Mouse (Mus musculus): ENCODE measurements around the gene Nkapl. TPM values are rescaled to one million over a fixed set of nuclear protein-coding genes. Genes with fewer than 3 reads are reported as not detected.

The Nkapl gene
- not detected for polyA plus RNA-seq (2017; shearing (Covaris generic))

DNA sequence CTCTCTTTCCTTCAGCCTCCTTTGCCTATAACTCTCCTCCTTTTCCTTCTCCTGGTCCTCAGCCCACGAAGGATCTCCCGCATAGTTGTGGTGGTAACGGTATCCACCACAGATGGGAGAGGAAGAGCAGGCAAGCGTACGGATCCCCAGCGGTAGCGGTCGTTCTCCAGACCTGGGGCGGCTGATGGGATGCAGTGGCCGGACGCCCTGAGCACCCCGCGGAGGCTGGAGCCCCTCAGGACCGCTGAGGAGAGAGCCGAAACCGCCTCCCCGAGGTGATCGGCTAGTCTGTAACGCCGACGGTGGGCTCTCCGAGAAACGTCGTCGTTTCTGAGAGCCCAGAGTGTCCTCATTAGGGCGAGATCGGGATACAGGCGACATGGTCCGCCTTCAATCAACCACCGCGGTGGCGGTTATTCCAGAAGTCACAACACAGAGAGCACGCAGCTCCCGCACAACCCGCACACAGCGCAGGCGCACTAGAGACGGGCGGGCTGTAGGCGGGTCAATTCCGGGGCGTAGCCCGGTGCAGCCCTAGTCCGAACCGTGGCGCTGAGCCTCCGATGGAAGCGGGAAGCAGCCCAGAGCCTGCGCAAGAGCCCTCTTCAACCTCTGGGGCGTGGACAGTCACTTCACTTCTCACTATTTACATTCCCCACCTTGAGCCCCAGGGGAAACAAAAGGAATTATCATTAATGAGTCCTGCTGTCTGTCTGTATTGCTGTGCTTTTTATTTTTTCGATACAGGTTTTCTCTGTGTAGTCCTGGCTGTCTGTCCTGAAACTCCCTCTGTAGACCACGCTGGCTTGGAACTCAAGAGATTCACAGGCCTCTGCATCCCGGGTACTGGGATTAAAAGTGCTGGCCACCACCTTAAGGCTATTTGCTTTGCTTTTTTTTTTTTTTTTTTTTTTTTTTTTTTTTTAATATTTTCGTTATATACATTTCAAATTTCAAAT lies at the start of gene Nkapl:
Gene Nkapl (minus strand): TSS at position 449 of the 959 bp plus-strand sequence.

DNA sequence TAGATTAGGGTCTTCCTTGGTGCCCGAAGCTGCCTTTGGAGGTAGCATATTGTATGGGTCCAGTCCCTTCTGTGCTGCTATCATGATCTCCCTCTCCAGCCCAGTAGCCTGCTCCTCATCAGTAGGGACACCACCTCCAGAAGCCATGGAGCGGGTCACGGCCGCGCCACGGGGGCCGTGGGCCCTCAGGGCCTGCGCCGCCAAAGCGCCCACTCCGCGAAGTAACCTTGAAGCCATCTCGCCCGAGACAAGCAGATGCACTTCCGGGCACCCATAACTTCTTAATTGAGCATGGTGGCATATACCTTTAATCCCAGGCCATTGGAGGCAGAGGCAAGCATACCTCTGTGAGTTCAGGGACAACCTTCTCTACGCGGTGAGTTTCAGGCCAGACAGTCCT lies 32.9 kb upstream of the Nkapl start, which contains the start of gene Gm11273:
Gene Gm11273 (minus strand): TSS at position 237 of the 400 bp plus-strand sequence.

GRCm38 (mm10) chr13:21495080-21495479 lies 26.8 kb upstream of the Nkapl start, which contains the start of gene AK157302:
Gene AK157302 (plus strand): TSS chr13:21495223.

GRCm38 (mm10) chr13:21478759-21479670 lies 10.7 kb upstream of the Nkapl start, which contains the start of the genes Zkscan4 and Gm10065:
Gene Zkscan4 (plus strand): TSS chr13:21478907.
Gene Gm10065 (minus strand): TSS chr13:21479441.

DNA sequence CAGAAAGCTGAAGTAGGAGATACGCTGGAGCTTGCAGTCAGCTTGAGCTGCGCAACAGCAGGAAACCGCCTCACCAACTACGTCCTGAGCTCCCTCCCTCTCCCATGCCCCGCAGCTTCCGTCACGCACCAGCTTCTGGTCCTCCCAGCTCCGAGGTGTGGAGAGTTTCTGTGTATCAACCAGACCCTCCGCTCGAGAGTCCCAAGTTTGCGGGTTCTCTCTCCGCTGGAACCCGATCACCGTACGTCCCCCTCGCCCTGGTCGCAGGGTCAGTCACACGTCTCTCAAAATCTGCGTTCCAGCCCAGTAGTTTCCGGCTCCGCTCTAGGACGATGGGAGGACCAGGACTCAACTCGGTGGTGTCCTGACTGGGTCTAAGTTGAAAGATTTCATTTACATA lies 14.9 kb downstream of the Nkapl start, which contains the start of gene Zscan26:
Gene Zscan26 (minus strand): TSS at position 282 of the 400 bp plus-strand sequence.

DNA sequence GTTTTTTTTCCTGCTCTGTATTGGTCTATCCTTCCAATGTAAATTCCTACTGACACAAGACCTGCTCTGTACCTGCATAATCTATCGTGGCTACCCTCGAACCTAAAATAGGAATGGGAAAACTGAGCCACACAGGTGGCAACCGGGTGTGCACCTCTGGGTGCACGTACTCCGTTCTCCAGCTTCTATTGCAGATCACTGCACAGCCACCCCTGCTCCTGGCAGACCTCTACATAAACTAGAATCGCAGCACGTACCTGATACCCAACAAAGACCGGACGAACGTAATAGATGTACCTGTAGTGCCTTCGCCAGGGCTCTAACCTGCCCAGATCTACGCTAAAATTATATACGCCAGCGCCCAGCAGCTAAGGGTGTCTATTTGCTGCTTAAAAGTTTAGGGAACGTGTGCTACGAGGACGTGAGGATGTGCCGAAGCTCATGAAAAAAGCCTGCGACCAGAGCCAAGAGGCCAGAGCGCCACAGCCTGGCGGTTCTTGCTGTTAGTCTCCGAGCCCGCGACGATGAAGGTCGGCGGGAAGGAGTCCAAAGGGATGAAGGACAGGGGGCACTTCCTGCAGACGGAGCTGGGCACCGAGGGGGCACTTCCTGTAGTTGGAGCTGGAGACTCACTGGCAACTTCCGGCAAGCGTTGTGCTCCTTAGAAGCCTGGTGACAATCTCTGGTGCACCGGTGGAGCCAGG lies 27.7 kb downstream of the Nkapl start, which contains the start of gene Pgbd1:
Gene Pgbd1 (minus strand): TSS at position 556 of the 704 bp plus-strand sequence.

Other genes with a start within 250 kb of the Nkapl start
- 0.21 TPM for gene Gpx5, start 175.8 kb downstream of the Nkapl start, polyA plus RNA-seq (2017; shearing (Covaris generic))
- not detected for gene Gpx6, start 156.4 kb downstream of the Nkapl start, polyA plus RNA-seq (2017; shearing (Covaris generic))
- gene Olfr1367, start 121.6 kb downstream of the Nkapl start, polyA plus RNA-seq (2017; shearing (Covaris generic)), result not detected
- 3.2 TPM for gene Zscan12, start 105.7 kb downstream of the Nkapl start, polyA plus RNA-seq (2017; shearing (Covaris generic))
- 33.9 TPM for gene Zkscan3, start 65.8 kb downstream of the Nkapl start, polyA plus RNA-seq (2017; shearing (Covaris generic))
- 0.26 TPM for gene Pgbd1, start 27.5 kb downstream of the Nkapl start, polyA plus RNA-seq (2017; shearing (Covaris generic))
- 6.6 TPM for gene Zscan26, start 14.8 kb downstream of the Nkapl start, polyA plus RNA-seq (2017; shearing (Covaris generic))
- gene Zkscan4, start 10.4 kb upstream of the Nkapl start, polyA plus RNA-seq (2017; shearing (Covaris generic)), result not detected
- not detected for gene Gm10065, start 10.9 kb upstream of the Nkapl start, polyA plus RNA-seq (2017; shearing (Covaris generic))
- gene AK157302, start 26.7 kb upstream of the Nkapl start, polyA plus RNA-seq (2017; shearing (Covaris generic)), result 0.55 TPM
- gene Gm11273, start 32.9 kb upstream of the Nkapl start, polyA plus RNA-seq (2017; shearing (Covaris generic)), result 3.5 TPM
- 3.1 TPM for gene Zkscan8, start 62.6 kb upstream of the Nkapl start, polyA plus RNA-seq (2017; shearing (Covaris generic))
- gene Olfr1366, start 74.3 kb upstream of the Nkapl start, polyA plus RNA-seq (2017; shearing (Covaris generic)), result 0.11 TPM
- gene Olfr1535, start 91.4 kb upstream of the Nkapl start, polyA plus RNA-seq (2017; shearing (Covaris generic)), result not detected
- gene Olfr1364, start 113.2 kb upstream of the Nkapl start, polyA plus RNA-seq (2017; shearing (Covaris generic)), result not detected
- gene Olfr1362, start 145.5 kb upstream of the Nkapl start, polyA plus RNA-seq (2017; shearing (Covaris generic)), result not detected
- gene Olfr11, start 174.0 kb upstream of the Nkapl start, polyA plus RNA-seq (2017; shearing (Covaris generic)), result not detected
- not detected for gene Olfr1361, start 194.9 kb upstream of the Nkapl start, polyA plus RNA-seq (2017; shearing (Covaris generic))
- gene Olfr1360, start 208.9 kb upstream of the Nkapl start, polyA plus RNA-seq (2017; shearing (Covaris generic)), result not detected
- gene Olfr1359, start 229.6 kb upstream of the Nkapl start, polyA plus RNA-seq (2017; shearing (Covaris generic)), result not detected
- not detected for gene Hist1h2bl, start 247.6 kb upstream of the Nkapl start, polyA plus RNA-seq (2017; shearing (Covaris generic))
- gene Hist1h2ai, start 247.9 kb upstream of the Nkapl start, polyA plus RNA-seq (2017; shearing (Covaris generic)), result not detected
- 1.7 TPM for gene Hist1h3h, start 249.2 kb upstream of the Nkapl start, polyA plus RNA-seq (2017; shearing (Covaris generic))

Data from naive thymus-derived CD4-positive, alpha-beta T cell, adult 5 months (primary cell).